Mouse (Mus musculus): ENCODE measurements around the gene Camkmt.

Gene Camkmt

GRCm38 (mm10) chr17:85090120-85091099 lies at the start of gene Camkmt, which contains the start of gene Prepl:
TSS of gene Camkmt (plus strand) at chr17:85090552.
TSS of gene Prepl (minus strand) at chr17:85090241.
- peak; percentile 91 to 97 for DNase-seq (ENCODE audit: low spot score in 2 of 2)

GRCm38 (mm10) chr17:85040913-85041312 lies 49.4 kb upstream of the Camkmt start:
- no peak for DNase-seq (ENCODE audit: low spot score in 2 of 2)

- DNase-seq (ENCODE audit: low spot score in 2 of 2), result no peak
Measured at GRCm38 (mm10) chr17:85042419-85042818, 47.9 kb upstream of the Camkmt start.

- DNase-seq (ENCODE audit: low spot score in 2 of 2), result no peak
Measured at GRCm38 (mm10) chr17:85043404-85043816, 46.9 kb upstream of the Camkmt start.

- DNase-seq (ENCODE audit: low spot score in 2 of 2), result no peak
Measured at GRCm38 (mm10) chr17:85044466-85044865, 45.9 kb upstream of the Camkmt start.

DNA sequence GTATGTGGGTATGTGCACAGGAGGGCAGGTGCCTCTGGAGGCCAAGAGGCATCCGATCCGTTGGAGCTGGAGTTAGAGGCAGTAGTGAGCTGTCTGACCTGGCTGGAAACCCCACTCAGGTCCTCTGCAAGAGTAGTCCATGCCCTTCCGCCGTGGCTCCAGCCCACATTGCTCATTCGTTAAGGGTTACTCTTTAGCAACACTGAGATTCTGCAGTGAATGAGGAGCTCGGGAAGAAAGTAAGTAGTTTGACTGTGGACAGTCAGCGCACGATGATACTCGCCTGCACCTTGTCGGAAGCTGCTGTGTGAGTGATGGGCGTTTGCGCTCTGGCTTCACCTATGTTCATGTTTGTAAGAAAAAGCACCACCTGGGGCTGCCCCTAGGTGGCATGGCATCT lies 45.2 kb upstream of the Camkmt start:
- DNase-seq (ENCODE audit: low spot score in 2 of 2), result no peak

DNA sequence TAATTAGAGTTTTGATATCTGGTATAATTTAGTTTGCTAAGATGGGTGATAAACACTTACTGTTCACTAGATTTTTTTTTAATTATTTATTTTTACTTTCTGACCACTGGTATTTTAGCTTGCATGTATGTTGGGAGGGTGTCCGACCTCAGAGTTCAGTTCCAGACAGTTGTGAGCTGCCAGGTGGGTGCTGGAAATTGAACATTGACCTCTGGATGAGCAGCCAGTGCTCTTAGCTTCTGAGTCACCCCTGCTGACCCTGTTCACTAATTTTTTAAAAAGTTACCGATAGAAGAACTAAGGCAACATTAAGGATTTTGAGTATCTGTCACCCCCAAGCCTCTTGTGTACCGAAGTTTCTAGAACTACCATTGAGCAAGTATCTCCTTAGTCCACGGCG lies 42.0 kb upstream of the Camkmt start:
- no peak for DNase-seq (ENCODE audit: low spot score in 2 of 2)

GRCm38 (mm10) chr17:85058276-85058675 lies 32.1 kb upstream of the Camkmt start:
- no peak for DNase-seq (ENCODE audit: low spot score in 2 of 2)

DNA sequence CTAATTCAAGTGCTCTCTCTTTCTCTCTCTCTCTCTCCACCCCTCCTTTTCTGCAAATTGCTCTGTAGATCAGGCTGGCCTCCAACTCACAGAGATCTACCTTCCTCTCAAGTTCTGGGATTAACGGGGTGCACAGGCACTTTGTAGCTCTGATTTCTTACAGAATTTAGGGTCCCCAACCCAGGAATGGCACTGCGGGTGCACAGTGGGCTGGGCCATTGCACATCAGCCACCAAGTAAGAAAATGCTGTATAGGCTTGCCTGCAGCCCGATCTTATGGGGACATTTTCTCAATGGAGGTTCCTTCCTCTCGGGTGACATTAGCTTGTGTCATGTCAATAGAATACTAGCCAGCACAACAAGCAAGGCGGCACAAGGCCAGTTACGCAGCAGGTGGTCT lies 31.2 kb upstream of the Camkmt start:
- DNase-seq (ENCODE audit: low spot score in 2 of 2), result no peak

- no peak for DNase-seq (ENCODE audit: low spot score in 2 of 2)
Measured at GRCm38 (mm10) chr17:85063560-85063959, 26.8 kb upstream of the Camkmt start.

DNA sequence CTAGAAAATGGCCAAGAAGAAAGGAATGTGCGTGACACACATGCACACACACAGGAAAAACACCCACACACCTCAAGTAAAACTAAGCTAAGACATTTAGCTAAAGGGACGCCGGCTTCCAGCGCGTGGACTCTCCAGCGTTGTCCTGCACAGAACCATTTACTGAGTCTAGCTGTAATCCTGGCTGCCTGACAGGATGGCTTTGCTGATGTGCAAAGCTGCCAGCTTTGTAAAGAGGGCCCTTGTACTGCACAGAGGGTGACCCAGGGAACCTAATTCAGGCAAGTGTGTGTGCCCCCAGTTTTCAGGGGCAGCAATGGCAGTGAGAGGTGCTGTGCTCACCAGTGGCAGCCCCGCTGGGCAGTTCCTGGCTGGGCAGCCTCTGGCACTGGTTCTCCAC lies 23.0 kb upstream of the Camkmt start:
- peak in 1 of 2 experiments; percentile 44 for DNase-seq (ENCODE audit: low spot score in 2 of 2)

GRCm38 (mm10) chr17:85070658-85071057 lies 19.7 kb upstream of the Camkmt start:
- DNase-seq (ENCODE audit: low spot score in 2 of 2), result no peak

DNA sequence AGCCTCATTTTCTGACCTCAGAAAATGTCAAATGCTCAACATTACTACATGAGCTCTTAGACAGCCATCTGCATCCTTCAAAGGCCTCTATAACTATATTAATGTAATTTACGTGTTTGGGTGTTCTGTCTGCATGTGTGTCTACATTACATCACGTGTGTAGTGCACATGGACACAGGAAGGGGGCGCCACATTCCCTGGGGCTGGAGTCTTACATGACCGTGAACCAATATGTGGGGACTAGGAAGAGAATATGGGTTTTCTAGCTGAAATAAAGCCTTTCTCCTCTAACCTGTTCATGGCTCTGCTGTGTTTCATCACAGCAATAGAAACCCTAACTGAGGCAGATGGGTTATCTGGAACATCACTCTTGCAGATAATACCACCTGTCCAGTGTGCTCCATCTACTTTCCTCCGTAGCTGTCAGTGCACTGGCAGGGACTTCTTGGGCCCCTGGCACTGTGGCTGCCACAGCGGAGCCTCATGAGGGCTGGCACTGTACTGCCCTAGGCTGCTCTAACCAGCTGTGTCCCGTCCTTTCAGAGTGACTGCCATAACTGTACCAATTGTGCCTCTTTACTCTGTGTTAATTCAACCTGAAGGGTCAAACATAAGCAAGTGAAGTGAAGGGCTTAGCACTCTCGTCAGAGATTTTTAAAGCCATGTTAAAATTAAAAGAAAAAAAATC lies 19.1 kb upstream of the Camkmt start:
- DNase-seq (ENCODE audit: low spot score in 2 of 2), result no peak

GRCm38 (mm10) chr17:85072383-85072782 lies 18.0 kb upstream of the Camkmt start:
- DNase-seq (ENCODE audit: low spot score in 2 of 2), result no peak

- no peak for DNase-seq (ENCODE audit: low spot score in 2 of 2)
Measured at GRCm38 (mm10) chr17:85073214-85073613, 17.1 kb upstream of the Camkmt start.

GRCm38 (mm10) chr17:85074083-85074482 lies 16.3 kb upstream of the Camkmt start:
- no peak for DNase-seq (ENCODE audit: low spot score in 2 of 2)

GRCm38 (mm10) chr17:85079276-85079675 lies 11.1 kb upstream of the Camkmt start:
- DNase-seq (ENCODE audit: low spot score in 2 of 2), result no peak

- no peak for DNase-seq (ENCODE audit: low spot score in 2 of 2)
Measured at GRCm38 (mm10) chr17:85080781-85081180, 9.6 kb upstream of the Camkmt start.

DNA sequence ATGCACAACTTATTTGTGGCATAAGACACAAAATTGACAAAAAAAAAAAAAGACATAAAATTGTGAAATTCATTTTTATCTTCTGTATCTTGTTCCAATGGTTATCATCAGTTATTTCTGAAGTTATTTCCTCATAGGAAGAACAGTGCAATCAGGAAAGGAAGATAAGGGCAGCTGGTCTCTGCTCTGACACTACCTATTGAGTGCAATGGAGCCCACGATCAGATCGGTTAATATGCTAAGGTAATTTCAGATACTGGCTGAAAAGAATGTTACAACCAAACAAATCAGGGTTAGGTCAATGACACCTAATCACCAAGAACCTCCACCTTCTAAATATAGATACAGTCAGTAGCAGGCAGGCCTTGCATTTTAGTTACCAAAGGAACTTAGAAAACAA lies 5.0 kb upstream of the Camkmt start:
- no peak for DNase-seq (ENCODE audit: low spot score in 2 of 2)

DNA sequence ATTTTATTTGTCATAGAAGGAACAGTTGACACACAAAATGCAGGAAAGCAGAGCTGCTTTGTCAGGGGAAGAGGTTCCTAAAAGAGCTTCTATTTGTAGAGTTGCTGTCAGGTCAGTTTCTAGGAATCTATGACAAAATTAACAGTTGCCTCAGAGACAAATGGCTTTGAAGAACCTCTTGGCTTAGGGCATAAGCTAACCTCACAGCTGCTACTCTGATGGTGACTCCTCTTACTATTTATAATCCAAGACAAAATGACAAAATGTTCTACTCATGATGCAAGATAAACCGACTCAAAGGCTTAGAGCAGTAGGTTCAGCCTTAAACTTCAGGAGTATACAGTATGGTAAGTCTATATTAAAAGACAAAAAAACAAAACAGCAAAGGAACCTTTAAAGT lies 3.9 kb upstream of the Camkmt start:
- DNase-seq (ENCODE audit: low spot score in 2 of 2), result no peak

GRCm38 (mm10) chr17:85087591-85087990 lies 2.8 kb upstream of the Camkmt start:
- no peak for DNase-seq (ENCODE audit: low spot score in 2 of 2)

- no peak for DNase-seq (ENCODE audit: low spot score in 2 of 2)
Measured at GRCm38 (mm10) chr17:85088401-85088800, 2.0 kb upstream of the Camkmt start.

GRCm38 (mm10) chr17:85089011-85089410 lies 1.3 kb upstream of the Camkmt start:
- no peak for DNase-seq (ENCODE audit: low spot score in 2 of 2)
